Mouse (Mus musculus) testis, adult 2 months (tissue): ENCODE results near the gene Kyat3.

Source experiments
- CTCF ChIP-seq: fragments of 200-500 bp; IDR thresholded peaks from 2 replicates; pipeline ENCODE4 v1.5.1; 2012; ENCODE audit warnings: low read depth, mild to moderate bottlenecking, inconsistent platforms, low read length, moderate library complexity; ENCODE audit not compliant: control insufficient read depth, insufficient read depth, insufficient replicate concordance
- POLR2A ChIP-seq: fragments of 200-500 bp; IDR thresholded peaks from 2 replicates; pipeline ENCODE4 v1.6.1; 2012; ENCODE audit warnings: low read depth, mild to moderate bottlenecking, inconsistent platforms, low read length, moderate library complexity; ENCODE audit not compliant: control insufficient read depth

- TF ChIP-seq POLR2A: no peak
- TF ChIP-seq CTCF: no peak
Measured at GRCm38 (mm10) chr3:142734291-142734690, 33.4 kb downstream of the Kyat3 start.
